ENCODE assay signal across 17 mouse cellular contexts in the genomic region with DNA sequence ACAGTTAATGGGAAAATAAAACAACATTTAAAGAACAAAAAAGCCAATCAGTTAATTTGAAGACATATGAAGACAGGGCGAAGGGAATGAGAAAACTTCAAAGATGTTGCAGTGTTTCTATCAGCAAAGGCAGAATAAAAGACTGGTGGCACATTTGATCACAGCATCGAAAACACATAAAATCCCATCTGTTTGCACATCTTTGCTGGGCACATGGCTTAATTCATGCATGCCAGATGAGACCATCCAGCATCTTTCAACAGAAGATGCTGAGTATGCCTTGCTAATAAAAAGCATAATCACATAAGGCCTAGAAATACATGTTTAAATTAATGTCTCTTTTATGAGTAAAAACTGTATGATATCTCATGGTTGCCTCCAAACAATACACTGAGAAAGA.
DNase-seq lines count a peak whose midpoint lies in the region; ATAC-seq and TF ChIP-seq lines count a peak whose summit lies in the region.
"Had no signal": no experiment of that assay in that cellular context is flagged by ENCODE, and none has a peak within 500 bp of the region (broad histone marks: within the 10 kb centered on the region; RNA-seq: fewer than 3 reads in every experiment).

No protein-coding gene starts in this region.

- H3K9me3 ChIP-seq in forebrain, embryonic 14.5 days (replicated peaks; ENCODE audit: control insufficient read depth, low read length) = no peaks in the 10 kb centered on the region
- H3K9me3 ChIP-seq in forebrain, embryonic 10.5 days = no peaks in the 10 kb centered on the region
- no peaks in the 10 kb centered on the region for H3K9me3 ChIP-seq in forebrain, postnatal 0 days (ENCODE audit: low read length)
- H3K9me3 ChIP-seq: embryonic facial prominence, embryonic 10.5 days; heart, embryonic 12.5 days; hindbrain, embryonic 15.5 days had no signal

- H3K4me3 ChIP-seq in forebrain, embryonic 14.5 days (ENCODE audit: low read depth, low read length) = no peak overlapping the region
- H3K4me3 ChIP-seq in forebrain, embryonic 10.5 days = no peak overlapping the region
- H3K4me3 ChIP-seq in forebrain, postnatal 0 days (ENCODE audit: low read depth, low read length) = no peak overlapping the region
- H3K4me3 ChIP-seq: embryonic facial prominence, embryonic 10.5 days; heart, adult 2 months; heart, embryonic 12.5 days; hindbrain, embryonic 15.5 days had no signal

- TF ChIP-seq CTCF in forebrain, postnatal 0 days (IDR thresholded peaks at IDR 0.05; ENCODE audit: low read depth) = no peak

- no peak overlapping the region for H3K4me2 ChIP-seq in forebrain, embryonic 14.5 days (ENCODE audit: low read length)
- no peak overlapping the region for H3K4me2 ChIP-seq in forebrain, postnatal 0 days (ENCODE audit: low read depth)
- H3K4me2 ChIP-seq: heart, embryonic 12.5 days; hindbrain, embryonic 15.5 days had no signal

- peak; percentile 56 for DNase-seq in forebrain, embryonic 14.5 days (ENCODE audit: low spot score)
- no peak for DNase-seq in forebrain, embryonic 10.5 days (ENCODE audit: extremely low spot score, low spot score)
- peak; percentile 19 to 59 for DNase-seq in layer of hippocampus, adult 18-20 months (ENCODE audit: low spot score in 2 of 2)
- no peak for DNase-seq in layer of hippocampus, postnatal 25 days (ENCODE audit: extremely low spot score in 1 of 2, low spot score in 1 of 2)
- peak; percentile 53 for DNase-seq in forebrain, postnatal 0 days
- DNase-seq in layer of hippocampus, adult 9-11 months = peak; percentile 48
- DNase-seq in gastrocnemius, adult 8-10 months (ENCODE audit: low spot score in 2 of 2) = no peak
- no peak for DNase-seq in heart, adult 18-20 months
- DNase-seq: adrenal gland, postnatal 14 days; cerebellum, adult 2 months; cerebellum, postnatal 10 days; gastrocnemius, postnatal 10 days; heart, adult 2 months had no signal

- ATAC-seq in forebrain, embryonic 14.5 days = peak; percentile 58; the same call in 1 of the 2 replicates
- peak; percentile 60 for ATAC-seq in forebrain, postnatal 0 days
- ATAC-seq: intestine, embryonic 16.5 days had no signal

- 70% methylated on average over 2 of the region's 2 CpGs for WGBS in forebrain, embryonic 14.5 days
- WGBS in forebrain, embryonic 10.5 days = 93% methylated on average over 2 of the region's 2 CpGs
- 43% methylated on average over 2 of the region's 2 CpGs for WGBS in forebrain, postnatal 0 days

- H3K27ac ChIP-seq in forebrain, embryonic 14.5 days (ENCODE audit: low read depth, low read length) = no peak overlapping the region
- no peak overlapping the region for H3K27ac ChIP-seq in forebrain, embryonic 10.5 days
- no peak overlapping the region for H3K27ac ChIP-seq in forebrain, postnatal 0 days (ENCODE audit: low read depth, low read length)
- H3K27ac ChIP-seq: embryonic facial prominence, embryonic 10.5 days; heart, adult 2 months; hindbrain, embryonic 15.5 days had no signal

- H3K36me3 ChIP-seq in forebrain, embryonic 14.5 days (ENCODE audit: control insufficient read depth, insufficient read depth, low read length) = no peaks in the 10 kb centered on the region
- no peaks in the 10 kb centered on the region for H3K36me3 ChIP-seq in forebrain, embryonic 10.5 days (replicated peaks)
- H3K36me3 ChIP-seq in forebrain, postnatal 0 days (ENCODE audit: insufficient read depth) = no peaks in the 10 kb centered on the region
- H3K36me3 ChIP-seq: embryonic facial prominence, embryonic 10.5 days; heart, embryonic 12.5 days; hindbrain, embryonic 15.5 days had no signal

- no peaks in the 10 kb centered on the region for H3K27me3 ChIP-seq in forebrain, embryonic 14.5 days (replicated peaks; ENCODE audit: control insufficient read depth, insufficient read depth, low read length)
- H3K27me3 ChIP-seq in forebrain, embryonic 10.5 days (ENCODE audit: poor library complexity, severe bottlenecking) = no peaks in the 10 kb centered on the region
- H3K27me3 ChIP-seq in forebrain, postnatal 0 days (ENCODE audit: insufficient read depth, low read length) = no peaks in the 10 kb centered on the region
- H3K27me3 ChIP-seq: heart, embryonic 12.5 days; hindbrain, embryonic 15.5 days had no signal

- no peak overlapping the region for H3K9ac ChIP-seq in forebrain, embryonic 14.5 days (ENCODE audit: low read length)
- H3K9ac ChIP-seq in forebrain, postnatal 0 days = no peak overlapping the region
- H3K9ac ChIP-seq: heart, embryonic 12.5 days; hindbrain, embryonic 15.5 days had no signal

- H3K4me1 ChIP-seq in forebrain, embryonic 14.5 days (ENCODE audit: control insufficient read depth, insufficient read depth, low read length) = no peaks in the 10 kb centered on the region
- H3K4me1 ChIP-seq in forebrain, embryonic 10.5 days = no peaks in the 10 kb centered on the region
- no peaks in the 10 kb centered on the region for H3K4me1 ChIP-seq in forebrain, postnatal 0 days (ENCODE audit: insufficient read depth)
- H3K4me1 ChIP-seq: embryonic facial prominence, embryonic 10.5 days; heart, embryonic 12.5 days; hindbrain, embryonic 15.5 days had no signal

Comparison
In these comparisons a context has a peak if more than half of its experiments do, and no peak if none do; other contexts are left out.
1. DNase-seq: peak in forebrain, embryonic 14.5 days (single experiment), layer of hippocampus, adult 18-20 months (2 of 2), forebrain, postnatal 0 days (single experiment) and layer of hippocampus, adult 9-11 months (single experiment); none in forebrain, embryonic 10.5 days (single experiment), layer of hippocampus, postnatal 25 days (0 of 2), gastrocnemius, adult 8-10 months (0 of 2) and heart, adult 18-20 months (0 of 2).